Mouse (Mus musculus): ENCODE measurements at regions not wholly inside any gene's neighbourhood (a gene's known extent, or its start where the extent isn't known, plus 50 kb on each side); places are given as distances from the start of the nearest gene placed in this dataset.

- 92% methylated on average over 8 of the region's 8 CpGs for WGBS
- no peaks in the 10 kb centered on the region for H3K9me3 ChIP-seq (ENCODE audit: control insufficient read depth, low read length)
- H3K9ac ChIP-seq (ENCODE audit: low read length) = no peak overlapping the region
- H3K4me3 ChIP-seq (ENCODE audit: low read depth, low read length) = no peak overlapping the region
- H3K36me3 ChIP-seq (ENCODE audit: control insufficient read depth, insufficient read depth, low read length) = no peaks in the 10 kb centered on the region
- ATAC-seq (ENCODE audit: insufficient number of reproducible peaks, low FRiP score, low TSS enrichment, low read depth) (no peak), DNase-seq (ENCODE audit: low spot score) (no peak)
- no peaks in the 10 kb centered on the region for H3K4me1 ChIP-seq (ENCODE audit: control insufficient read depth, insufficient read depth, low read length)
- H3K27me3 ChIP-seq (ENCODE audit: control insufficient read depth, insufficient read depth, low read length) = no peaks in the 10 kb centered on the region
- no peak overlapping the region for H3K4me2 ChIP-seq (ENCODE audit: low read depth, severe bottlenecking)
- no peak overlapping the region for H3K27ac ChIP-seq (replicated peaks; ENCODE audit: low read depth, low read length)
These were observed 797.5 kb upstream of the Adgrl4 start for GRCm38 (mm10) chr3:150640004-150640676.

GRCm38 (mm10) chr3:150648040-150648439, 789.6 kb upstream of the Adgrl4 start:
- Histone ChIP-seq H3K27me3 (ENCODE audit: control insufficient read depth, insufficient read depth, low read length) (no peaks in the 10 kb centered on the region), H3K27ac (replicated peaks; ENCODE audit: low read depth, low read length) (no peak overlapping the region), H3K9ac (ENCODE audit: low read length) (no peak overlapping the region), H3K4me2 (ENCODE audit: low read depth, severe bottlenecking) (no peak overlapping the region), H3K4me1 (ENCODE audit: control insufficient read depth, insufficient read depth, low read length) (no peaks in the 10 kb centered on the region), H3K4me3 (ENCODE audit: low read depth, low read length) (no peak overlapping the region), H3K36me3 (ENCODE audit: control insufficient read depth, insufficient read depth, low read length) (no peaks in the 10 kb centered on the region), H3K9me3 (ENCODE audit: control insufficient read depth, low read length) (no peaks in the 10 kb centered on the region)
- WGBS = 88% methylated on average over 3 of the region's 3 CpGs
- ATAC-seq (ENCODE audit: insufficient number of reproducible peaks, low FRiP score, low TSS enrichment, low read depth) = no peak
- no peak for DNase-seq (ENCODE audit: low spot score)

GRCm38 (mm10) chr3:150649783-150650565, 787.7 kb upstream of the Adgrl4 start:
- no peak overlapping the region for H3K9ac ChIP-seq (ENCODE audit: low read length)
- ATAC-seq (ENCODE audit: insufficient number of reproducible peaks, low FRiP score, low TSS enrichment, low read depth) (no peak), DNase-seq (ENCODE audit: low spot score) (no peak)
- no peaks in the 10 kb centered on the region for H3K4me1 ChIP-seq (ENCODE audit: control insufficient read depth, insufficient read depth, low read length)
- no peak overlapping the region for H3K4me2 ChIP-seq (ENCODE audit: low read depth, severe bottlenecking)
- no peak overlapping the region for H3K27ac ChIP-seq (replicated peaks; ENCODE audit: low read depth, low read length)
- H3K36me3 ChIP-seq (ENCODE audit: control insufficient read depth, insufficient read depth, low read length) = no peaks in the 10 kb centered on the region
- no peaks in the 10 kb centered on the region for H3K27me3 ChIP-seq (ENCODE audit: control insufficient read depth, insufficient read depth, low read length)
- H3K9me3 ChIP-seq (ENCODE audit: control insufficient read depth, low read length) = no peaks in the 10 kb centered on the region
- H3K4me3 ChIP-seq (ENCODE audit: low read depth, low read length) = no peak overlapping the region
- 77% methylated on average over 3 of the region's 3 CpGs for WGBS

- Histone ChIP-seq H3K4me3 (ENCODE audit: low read depth, low read length) (no peak overlapping the region), H3K4me2 (ENCODE audit: low read depth, severe bottlenecking) (no peak overlapping the region)
- WGBS = 88% methylated on average over 5 of the region's 5 CpGs
These were observed 741.9 kb upstream of the Adgrl4 start for GRCm38 (mm10) chr3:150695751-150696150.

GRCm38 (mm10) chr3:150699990-150700389, 737.7 kb upstream of the Adgrl4 start:
- no peak overlapping the region for H3K9ac ChIP-seq (ENCODE audit: low read length)
- DNase-seq (ENCODE audit: low spot score) = no peak
- no peak for ATAC-seq (ENCODE audit: insufficient number of reproducible peaks, low FRiP score, low TSS enrichment, low read depth)
- H3K36me3 ChIP-seq (ENCODE audit: control insufficient read depth, insufficient read depth, low read length) = no peaks in the 10 kb centered on the region
- WGBS = 80% methylated on average over 2 of the region's 2 CpGs
- no peak overlapping the region for H3K27ac ChIP-seq (replicated peaks; ENCODE audit: low read depth, low read length)
- H3K4me2 ChIP-seq (ENCODE audit: low read depth, severe bottlenecking) = no peak overlapping the region
- no peaks in the 10 kb centered on the region for H3K4me1 ChIP-seq (ENCODE audit: control insufficient read depth, insufficient read depth, low read length)
- no peak overlapping the region for H3K4me3 ChIP-seq (ENCODE audit: low read depth, low read length)
- no peaks in the 10 kb centered on the region for H3K9me3 ChIP-seq (ENCODE audit: control insufficient read depth, low read length)
- H3K27me3 ChIP-seq (ENCODE audit: control insufficient read depth, insufficient read depth, low read length) = no peaks in the 10 kb centered on the region

More at GRCm38 (mm10) chr3:150695751-150696150, 741.9 kb upstream of the Adgrl4 start:
- Histone ChIP-seq H3K36me3 (ENCODE audit: control insufficient read depth, insufficient read depth, low read length) (no peaks in the 10 kb centered on the region), H3K4me1 (ENCODE audit: control insufficient read depth, insufficient read depth, low read length) (no peaks in the 10 kb centered on the region), H3K9me3 (ENCODE audit: control insufficient read depth, low read length) (no peaks in the 10 kb centered on the region), H3K27me3 (ENCODE audit: control insufficient read depth, insufficient read depth, low read length) (no peaks in the 10 kb centered on the region), H3K27ac (replicated peaks; ENCODE audit: low read depth, low read length) (no peak overlapping the region), H3K9ac (ENCODE audit: low read length) (no peak overlapping the region)
- ATAC-seq (ENCODE audit: insufficient number of reproducible peaks, low FRiP score, low TSS enrichment, low read depth) (no peak), DNase-seq (ENCODE audit: low spot score) (no peak)

All from limb, embryonic 11.5 days (tissue).